Mouse (Mus musculus) right cerebral cortex, postnatal 4 days (tissue): ENCODE measurements around the gene Lrguk.

Source experiments
- DNase-seq: peaks from one replicate; pipeline ENCODE4 v3.0.0-alpha.2; 2022

The Lrguk gene

GRCm38 (mm10) chr6:34028933-34029745 is at the start of gene Lrguk:
Gene Lrguk, plus strand, starts transcription at chr6:34029448.
- peak; percentile 85 for DNase-seq

GRCm38 (mm10) chr6:33982709-33983108 is 46.5 kb upstream of the Lrguk start:
- DNase-seq, result no peak

GRCm38 (mm10) chr6:33987132-33987531 is 42.1 kb upstream of the Lrguk start:
- DNase-seq, result no peak

- peak; percentile 15 for DNase-seq
Observed at GRCm38 (mm10) chr6:33992213-33993034, 36.8 kb upstream of the Lrguk start.

- DNase-seq, result no peak
Observed at GRCm38 (mm10) chr6:33993842-33994241, 35.4 kb upstream of the Lrguk start.

- DNase-seq, result no peak
Observed at GRCm38 (mm10) chr6:33998590-33998989, 30.7 kb upstream of the Lrguk start.

- DNase-seq, result no peak
Observed at GRCm38 (mm10) chr6:33999530-33999929, 29.7 kb upstream of the Lrguk start.

- DNase-seq, result no peak
Observed at GRCm38 (mm10) chr6:34000644-34001043, 28.6 kb upstream of the Lrguk start.

- DNase-seq, result no peak
Observed at GRCm38 (mm10) chr6:34003033-34003432, 26.2 kb upstream of the Lrguk start.

GRCm38 (mm10) chr6:34013469-34013868 is 15.8 kb upstream of the Lrguk start:
- no peak for DNase-seq

- DNase-seq, result no peak
Observed at GRCm38 (mm10) chr6:34029746-34030027, 439 bp downstream of the Lrguk start.

GRCm38 (mm10) chr6:34034096-34034495 is 4.8 kb downstream of the Lrguk start:
- DNase-seq, result no peak

- no peak for DNase-seq
Observed at GRCm38 (mm10) chr6:34034577-34035461, 5.6 kb downstream of the Lrguk start.

- DNase-seq, result peak; percentile 93
Observed at GRCm38 (mm10) chr6:34040624-34041235, 11.5 kb downstream of the Lrguk start.

- DNase-seq, result no peak
Observed at GRCm38 (mm10) chr6:34041589-34042280, 12.5 kb downstream of the Lrguk start.

- no peak for DNase-seq
Observed at GRCm38 (mm10) chr6:34044228-34044811, 15.1 kb downstream of the Lrguk start.

- DNase-seq, result no peak
Observed at GRCm38 (mm10) chr6:34044846-34045540, 15.7 kb downstream of the Lrguk start.

- no peak for DNase-seq
Observed at GRCm38 (mm10) chr6:34046551-34047186, 17.4 kb downstream of the Lrguk start.

- no peak for DNase-seq
Observed at GRCm38 (mm10) chr6:34049433-34049832, 20.2 kb downstream of the Lrguk start.

GRCm38 (mm10) chr6:34059741-34060140 is 30.5 kb downstream of the Lrguk start:
- no peak for DNase-seq

GRCm38 (mm10) chr6:34066790-34067189 is 37.5 kb downstream of the Lrguk start:
- DNase-seq, result no peak
